Mouse (Mus musculus): ENCODE data around the gene Ythdf1. TPM values are rescaled to one million over a fixed set of nuclear protein-coding genes. Genes with fewer than 3 reads are reported as not detected.

Ythdf1 gene
- 10 to 100 TPM; 31.9 to 34.1 TPM for total RNA-seq (2021)
- long read RNA-seq, experiment 1, transcript Ythdf1-201 (5 exons, 3,184 nt), result major isoform, 16 of 32 reads
- long read RNA-seq, experiment 1, partial matches to known transcripts, result 8 of 32 reads
- long read RNA-seq, experiment 1, other reads (novel, unspliced or antisense), result 8 of 32 reads
- long read RNA-seq, experiment 2, transcript Ythdf1-201 (5 exons, 3,184 nt), result major isoform, 32 of 50 reads
- long read RNA-seq, experiment 2, partial matches to known transcripts, result 3 of 50 reads
- long read RNA-seq, experiment 2, other reads (novel, unspliced or antisense), result 15 of 50 reads

DNA sequence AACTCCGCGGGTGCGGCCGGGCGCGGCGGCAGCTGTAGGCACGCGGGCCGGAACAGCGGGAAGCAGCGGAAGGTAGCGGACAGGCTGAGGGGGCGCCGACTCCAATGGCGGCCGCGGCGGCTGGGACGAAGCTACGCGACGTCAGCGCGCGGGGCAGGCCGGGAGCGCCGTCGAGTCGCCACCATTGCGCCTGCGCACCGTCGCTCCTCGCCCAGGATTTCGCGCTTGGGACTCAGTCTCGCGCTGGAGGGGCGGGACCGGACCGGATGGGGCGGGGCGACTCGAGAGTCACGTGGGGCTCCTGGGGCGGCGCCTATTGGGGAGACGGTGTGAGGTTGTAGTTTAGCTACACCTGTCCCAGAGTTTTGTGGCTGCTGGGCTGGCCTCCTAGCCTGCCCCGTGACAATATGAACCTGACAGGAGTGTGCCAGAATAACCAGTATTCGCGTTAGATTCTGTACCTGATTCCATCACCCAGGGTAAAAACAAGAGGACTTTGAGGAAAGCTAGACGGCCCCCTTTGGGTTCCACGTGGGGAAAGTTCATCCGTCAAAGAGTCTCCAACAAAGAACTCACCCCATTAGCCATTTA lies at the start of gene Ythdf1:
TSS of gene Ythdf1 (minus strand) at position 140 of the 591 bp plus-strand sequence.
- peak; percentile 96 for DNase-seq

DNA sequence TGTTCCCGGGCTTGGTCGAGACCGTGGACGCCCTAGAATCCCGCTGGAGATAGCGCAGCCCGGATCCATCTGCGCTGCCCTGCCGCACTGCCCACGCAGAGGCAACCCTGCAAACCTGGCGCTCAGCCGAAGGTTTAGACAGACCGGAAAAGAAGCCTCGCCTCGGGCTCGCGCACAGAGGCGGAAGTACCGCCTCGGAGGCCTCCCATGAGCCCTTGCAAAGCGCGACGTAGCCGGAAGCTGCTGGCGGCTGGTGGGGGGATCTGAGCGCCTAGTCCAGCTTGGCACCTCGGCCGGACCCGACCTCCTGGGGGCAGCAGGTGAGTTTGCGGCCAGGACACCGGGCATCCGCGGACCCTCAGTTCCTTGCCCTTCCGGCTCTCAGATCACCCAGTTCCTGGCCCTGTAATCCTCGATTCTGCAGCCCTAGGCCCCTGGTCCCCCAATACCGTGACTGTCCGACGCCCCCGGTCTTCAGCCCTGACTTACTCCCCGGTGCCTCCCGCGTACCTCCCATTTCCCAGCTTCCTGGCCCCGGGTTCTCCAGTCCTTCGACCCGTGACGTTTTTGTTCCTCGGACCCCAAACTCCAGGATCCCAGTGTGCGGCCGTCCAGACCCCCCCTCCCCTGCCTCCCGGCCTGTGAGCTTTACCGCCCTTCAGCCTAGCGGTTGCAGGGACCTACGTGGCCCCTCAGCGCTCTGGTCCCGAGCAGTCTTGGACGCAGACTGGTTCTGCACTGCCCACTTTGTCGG lies 46.4 kb upstream of the Ythdf1 start, which contains the start of gene Arfgap1:
TSS of gene Arfgap1 (plus strand) at position 216 of the 754 bp plus-strand sequence.
- DNase-seq, result peak; percentile 89

DNA sequence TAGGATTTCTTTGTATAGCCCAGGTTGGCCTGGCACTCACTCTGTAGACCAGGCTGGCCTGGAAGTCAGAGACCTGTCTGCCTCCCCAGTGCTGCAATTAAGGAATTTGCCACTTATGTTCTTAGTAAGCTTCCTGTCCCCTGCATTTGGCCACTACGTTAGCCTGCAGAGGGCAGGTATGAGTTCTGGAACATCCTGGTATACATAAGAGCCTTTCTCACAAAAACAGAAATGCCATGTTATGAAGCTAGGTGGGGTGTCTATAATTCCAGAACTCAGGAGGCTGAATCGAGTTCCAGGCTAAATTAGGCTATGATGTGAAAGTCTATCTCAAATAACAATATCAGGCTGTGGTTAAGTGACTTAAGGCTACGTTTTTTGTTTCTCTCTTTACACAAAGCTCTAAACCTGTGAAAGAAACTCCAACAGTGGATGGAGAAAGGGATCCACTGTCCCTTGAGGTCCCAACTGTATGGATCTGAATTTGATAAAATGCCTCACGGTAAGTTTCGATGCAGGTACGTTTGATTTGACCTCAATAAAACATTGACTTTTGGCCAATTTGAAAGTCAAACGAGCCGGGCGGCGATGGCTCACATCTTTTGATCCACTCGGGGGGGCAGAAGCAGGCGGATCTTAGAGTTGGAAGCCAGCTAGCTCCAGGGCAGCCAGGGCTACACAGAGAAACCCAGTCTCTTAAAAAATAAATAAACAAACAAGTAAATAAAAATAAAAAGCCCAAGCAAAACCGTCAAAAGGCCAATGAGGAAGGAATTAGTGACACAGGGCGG lies 45.5 kb upstream of the Ythdf1 start:
- DNase-seq, result no peak

DNA sequence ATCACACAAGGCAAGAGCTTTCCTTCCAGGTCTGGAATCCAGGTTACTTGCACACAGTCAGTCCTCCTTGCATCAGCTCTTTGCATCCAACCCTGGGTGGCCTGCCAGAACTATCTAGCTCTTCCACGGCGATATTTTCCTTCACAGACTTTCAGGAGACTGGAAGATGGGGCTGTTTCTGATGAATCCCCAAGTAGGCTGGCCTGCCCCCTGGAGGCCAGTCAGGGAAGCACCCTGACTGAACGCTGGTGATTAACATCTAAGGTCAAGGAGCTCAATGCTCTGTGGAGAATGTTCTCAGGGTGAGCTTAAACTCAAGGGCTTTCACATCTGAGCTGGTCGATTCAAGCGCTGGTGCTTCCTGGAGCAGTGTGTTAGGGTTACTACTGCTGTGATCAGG lies 43.2 kb upstream of the Ythdf1 start:
- DNase-seq, result peak; percentile 45

- DNase-seq, result no peak
These were observed 42.0 kb upstream of the Ythdf1 start for GRCm38 (mm10) chr2:180962616-180963308.

- no peak for DNase-seq
These were observed 39.4 kb upstream of the Ythdf1 start for GRCm38 (mm10) chr2:180960187-180960586.

- no peak for DNase-seq
These were observed 38.9 kb upstream of the Ythdf1 start for GRCm38 (mm10) chr2:180959605-180960004.

GRCm38 (mm10) chr2:180954061-180955047 lies 33.6 kb upstream of the Ythdf1 start, which contains the start of gene Nkain4:
Gene Nkain4 (minus strand): TSS chr2:180954699.
- no peak for DNase-seq

DNA sequence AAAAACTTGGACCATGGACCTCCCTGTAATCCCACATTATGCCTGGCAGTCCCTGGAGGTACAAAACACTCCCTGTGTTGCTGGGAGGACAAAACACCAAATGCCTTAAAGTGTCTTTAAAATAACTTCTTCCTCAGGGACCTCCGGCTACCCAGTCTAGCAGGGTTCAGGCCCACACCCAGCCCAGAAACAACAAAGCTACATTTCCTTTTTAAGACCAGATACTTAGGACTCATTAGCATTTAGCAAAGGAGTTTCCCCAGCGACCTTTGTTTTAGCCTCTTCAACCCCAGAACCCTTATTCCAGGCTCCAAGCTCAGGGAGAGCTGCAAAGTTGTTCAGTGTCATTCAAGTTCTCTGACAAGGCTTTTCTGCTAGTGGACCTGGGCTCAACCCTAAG lies 32.9 kb upstream of the Ythdf1 start:
- DNase-seq, result no peak

DNA sequence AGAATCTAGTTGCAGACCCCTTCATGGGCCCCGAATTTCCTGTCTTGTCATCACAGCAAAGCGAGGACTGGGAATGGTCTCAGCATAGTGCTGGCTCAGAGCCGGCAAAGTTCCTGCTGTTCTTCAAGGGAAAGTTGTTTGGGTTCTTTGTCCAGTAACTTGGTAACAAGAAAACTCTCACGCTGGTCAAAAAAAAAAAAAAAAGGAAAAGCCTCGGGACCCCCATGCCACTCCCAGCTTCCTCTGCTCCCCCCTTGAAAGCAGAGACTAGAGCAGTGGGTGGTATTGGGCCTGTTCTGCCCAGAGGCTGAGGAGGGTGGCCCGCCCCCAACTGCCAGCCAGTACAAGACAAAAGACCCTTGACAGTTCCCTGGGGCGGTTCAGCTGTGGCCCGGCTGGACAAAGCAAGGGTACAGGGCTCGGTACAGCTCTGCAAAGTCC lies 32.0 kb upstream of the Ythdf1 start:
- DNase-seq, result no peak

- DNase-seq, result no peak
These were observed 29.2 kb upstream of the Ythdf1 start for GRCm38 (mm10) chr2:180949947-180950346.

DNA sequence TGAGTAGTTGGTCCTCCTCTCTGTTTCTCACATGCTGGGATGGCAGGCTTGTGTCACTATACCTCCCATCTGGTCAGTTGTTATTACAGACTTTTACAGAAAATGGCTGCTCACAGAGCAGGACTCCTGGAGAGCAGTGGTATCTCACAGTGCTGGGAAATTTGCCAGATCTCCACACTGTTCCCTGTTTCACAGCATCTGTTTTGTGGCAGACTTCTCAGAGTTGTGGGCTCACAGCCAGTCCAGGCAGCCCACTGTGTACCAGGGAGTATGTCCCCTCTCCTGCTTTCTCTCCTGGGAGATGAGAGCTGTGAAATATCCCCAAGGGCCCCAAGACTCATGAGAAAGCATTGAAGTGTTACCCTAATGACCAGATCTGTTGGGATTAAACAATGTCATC lies 21.1 kb upstream of the Ythdf1 start:
- no peak for DNase-seq

GRCm38 (mm10) chr2:180940187-180940586 lies 19.4 kb upstream of the Ythdf1 start:
- no peak for DNase-seq

DNA sequence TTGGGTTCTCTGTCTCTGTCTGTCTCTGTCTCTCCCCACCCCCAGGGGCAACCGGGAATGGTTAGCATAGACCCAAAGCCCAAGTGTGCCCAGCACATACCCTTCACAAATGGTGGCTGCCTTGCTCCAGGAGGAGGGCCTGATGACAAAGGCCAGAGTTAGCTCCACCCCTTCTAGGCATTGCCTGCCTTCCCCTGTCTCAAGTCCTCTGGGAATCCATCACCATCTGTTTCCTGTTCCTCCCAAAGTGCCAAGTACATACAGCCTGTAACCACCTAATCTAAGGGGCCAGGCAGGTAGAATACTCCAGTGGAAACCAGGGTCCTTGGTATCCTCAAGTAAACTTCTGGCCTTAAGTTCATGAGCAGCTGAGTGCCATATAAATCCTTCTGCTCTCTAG lies 11.7 kb upstream of the Ythdf1 start:
- DNase-seq, result no peak

DNA sequence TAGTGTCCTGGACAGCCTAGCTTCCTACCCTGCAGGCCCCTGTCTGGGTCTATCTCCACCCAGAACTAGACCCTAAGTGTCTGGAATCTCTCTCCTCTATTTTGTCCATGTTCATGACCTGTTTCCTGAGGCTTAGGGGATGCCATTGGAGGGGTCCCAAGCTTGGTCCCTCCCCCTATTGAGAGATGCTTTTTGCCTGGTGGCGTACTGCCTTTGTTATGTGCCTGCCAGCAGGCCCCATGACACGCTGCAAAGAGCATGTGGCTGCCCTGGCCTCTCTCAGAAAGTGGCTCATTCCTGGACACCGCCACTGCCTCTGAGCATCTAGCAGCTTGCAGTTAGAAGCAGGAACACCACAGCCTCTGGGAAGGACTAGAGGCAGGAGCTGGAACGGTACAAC lies 8.0 kb upstream of the Ythdf1 start, which contains the start of gene Birc7:
TSS of gene Birc7 (plus strand) at position 301 of the 400 bp plus-strand sequence.
- DNase-seq, result no peak

DNA sequence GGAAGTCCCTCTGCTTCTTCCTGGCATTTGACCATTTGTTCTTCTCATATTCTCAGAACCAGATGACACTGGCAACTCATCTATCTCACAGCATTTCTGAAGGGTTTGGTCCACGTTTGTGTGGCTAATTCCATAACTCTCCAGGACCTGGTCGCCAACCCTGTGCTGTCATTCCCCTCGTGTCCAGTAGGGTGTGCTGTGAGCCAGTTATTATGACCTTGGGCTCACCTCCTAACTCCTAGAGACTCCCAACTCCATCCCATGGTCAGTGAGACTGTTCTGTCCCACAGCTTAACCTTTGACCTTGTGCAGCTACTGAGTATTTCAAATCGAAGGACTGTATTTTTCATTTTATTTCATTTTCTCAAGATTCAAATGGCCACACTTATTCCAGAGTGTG lies 4.4 kb upstream of the Ythdf1 start:
- DNase-seq, result peak; percentile 41

DNA sequence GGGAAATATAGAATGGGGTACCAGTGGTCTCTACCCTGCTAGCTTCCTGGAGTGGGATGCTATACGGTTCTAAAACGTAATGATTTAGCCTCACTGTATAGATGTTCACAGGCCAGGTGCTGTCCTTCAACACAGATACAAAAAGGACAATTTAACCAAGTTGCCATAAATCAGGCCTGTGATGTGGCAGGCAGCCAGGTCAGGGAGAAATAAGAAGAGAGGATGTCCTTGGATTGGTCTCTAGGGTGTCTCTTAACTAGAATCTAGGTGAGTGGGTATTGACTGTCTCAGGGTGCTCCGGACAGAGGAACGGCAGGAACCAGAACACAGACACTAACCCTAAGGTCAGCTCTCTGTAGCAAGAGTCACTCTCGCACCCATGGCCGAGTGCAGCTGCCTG lies 2.0 kb upstream of the Ythdf1 start:
- no peak for DNase-seq

GRCm38 (mm10) chr2:180919913-180920809 lies 588 bp downstream of the Ythdf1 start:
- DNase-seq, result peak; percentile 22

- DNase-seq, result no peak
These were observed 4.8 kb downstream of the Ythdf1 start for GRCm38 (mm10) chr2:180915886-180916433.
